Mouse (Mus musculus): ENCODE results near the gene Sgca.

Gene Sgca

DNA sequence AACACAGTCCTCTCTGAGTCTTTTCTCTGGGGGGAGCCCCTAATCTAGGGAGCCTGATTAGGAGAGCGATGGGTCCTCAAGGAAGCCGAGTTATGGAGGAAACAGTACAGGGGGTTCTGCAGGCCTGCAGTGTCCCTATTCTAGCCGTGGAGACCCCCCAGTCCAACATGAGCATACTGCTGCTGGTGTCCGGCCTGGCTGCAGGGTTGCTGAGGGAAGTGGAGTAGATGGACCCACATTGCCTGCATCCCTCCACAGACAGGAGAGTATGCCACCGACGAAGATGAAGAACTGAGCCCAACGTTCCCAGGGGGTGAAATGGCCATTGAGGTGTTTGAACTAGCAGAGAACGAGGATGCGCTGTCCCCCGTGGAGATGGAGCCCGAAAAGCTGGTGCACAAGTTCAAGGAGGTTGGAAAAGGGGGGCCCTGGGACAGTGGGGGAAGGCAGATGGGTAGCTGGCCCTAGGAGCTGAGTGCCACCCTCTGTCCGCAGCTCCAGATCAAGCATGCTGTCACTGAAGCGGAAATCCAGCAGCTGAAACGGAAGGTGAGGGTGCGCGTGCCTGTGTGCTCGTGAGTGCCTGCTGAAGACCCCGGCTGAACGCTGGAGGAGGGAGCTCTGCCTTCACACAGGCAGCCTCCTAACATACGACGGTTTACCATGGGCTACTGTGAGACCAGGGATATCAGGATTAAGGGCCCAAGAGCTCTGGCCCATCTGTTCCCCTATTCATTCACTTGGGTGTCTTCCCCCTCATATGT, 25.6 kb upstream of the Sgca start:
- no peak for DNase-seq

DNA sequence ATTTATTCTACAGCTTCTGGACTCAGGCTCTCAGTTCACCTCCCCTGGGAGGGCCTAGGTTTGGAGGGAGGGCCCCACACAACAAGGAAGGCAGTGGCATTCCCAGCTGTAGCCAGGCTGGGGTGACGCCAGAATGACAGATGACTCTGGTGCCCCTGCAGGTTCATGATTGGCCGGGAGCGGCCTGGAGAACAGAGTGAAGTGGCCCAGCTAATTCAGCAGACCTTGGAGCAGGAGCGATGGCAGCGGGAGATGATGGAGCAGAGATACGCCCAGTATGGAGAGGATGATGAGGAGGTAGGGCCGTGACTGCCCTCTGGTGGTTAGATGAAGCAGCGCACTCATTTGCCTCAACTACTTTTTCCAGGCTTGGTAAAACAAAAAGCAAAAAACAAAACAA, 24.9 kb upstream of the Sgca start:
- peak; percentile 86 for DNase-seq

DNA sequence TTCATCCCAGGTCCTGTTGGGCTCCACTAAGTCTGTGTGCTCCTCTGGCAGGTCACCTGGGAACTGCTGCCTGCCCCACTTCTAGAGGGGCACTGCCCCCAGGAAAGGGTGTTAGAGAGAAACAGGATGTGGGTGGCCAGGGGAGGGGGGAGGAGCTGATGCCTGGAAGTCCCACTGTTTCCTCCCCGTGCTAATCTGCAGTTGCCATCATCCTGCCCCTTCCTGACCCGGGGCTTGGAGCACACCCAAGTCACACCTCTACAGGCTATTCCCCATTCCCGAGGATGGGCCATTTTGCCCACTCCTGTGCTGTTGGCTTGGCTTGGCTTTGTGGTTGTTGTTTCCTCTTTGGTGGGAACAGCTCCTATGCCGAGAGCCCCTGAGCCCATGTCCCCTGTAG, 24.4 kb upstream of the Sgca start:
- no peak for DNase-seq

DNA sequence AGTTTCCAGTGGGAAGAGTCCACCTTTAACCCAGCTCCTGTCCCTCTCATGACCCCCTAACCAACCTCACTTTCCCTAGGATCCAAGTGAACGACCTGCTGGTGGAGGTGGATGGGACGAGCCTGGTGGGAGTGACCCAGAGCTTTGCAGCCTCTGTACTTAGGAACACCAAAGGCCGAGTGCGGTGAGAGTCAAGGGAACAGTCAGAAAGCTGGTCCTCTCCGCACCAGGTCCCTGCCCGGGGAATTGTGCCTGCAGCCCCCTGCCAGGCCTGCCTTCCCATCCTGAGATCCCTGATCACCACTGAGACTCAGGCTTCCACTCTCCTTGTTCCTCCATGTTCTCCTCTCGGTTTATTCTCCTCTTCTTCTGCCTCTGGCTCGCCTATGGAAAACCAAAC, 24.0 kb upstream of the Sgca start:
- no peak for DNase-seq

DNA sequence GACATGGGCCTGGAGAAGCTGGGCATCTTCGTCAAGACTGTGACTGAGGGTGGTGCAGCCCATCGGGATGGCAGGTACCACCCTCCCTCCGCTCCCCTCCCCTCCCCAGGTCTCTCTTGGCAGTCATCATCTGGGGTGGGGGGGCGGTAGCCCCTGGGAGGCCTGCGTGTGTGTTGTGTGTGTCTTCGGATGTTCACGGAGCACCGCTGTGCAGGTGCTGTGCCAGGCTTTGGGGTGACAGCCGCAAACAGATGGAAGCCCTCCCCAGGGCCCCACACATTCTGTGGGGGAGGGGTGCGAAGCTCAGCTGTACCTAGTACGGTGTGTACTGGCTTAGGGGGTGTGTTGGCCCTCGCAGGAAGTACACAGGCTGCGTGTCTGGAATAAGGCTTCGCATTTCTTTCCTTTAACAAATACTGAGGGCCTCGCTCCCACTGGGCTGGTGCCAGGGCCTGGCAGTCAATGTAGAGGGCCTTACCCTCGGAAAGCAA, 22.0 kb upstream of the Sgca start:
- no peak for DNase-seq

DNA sequence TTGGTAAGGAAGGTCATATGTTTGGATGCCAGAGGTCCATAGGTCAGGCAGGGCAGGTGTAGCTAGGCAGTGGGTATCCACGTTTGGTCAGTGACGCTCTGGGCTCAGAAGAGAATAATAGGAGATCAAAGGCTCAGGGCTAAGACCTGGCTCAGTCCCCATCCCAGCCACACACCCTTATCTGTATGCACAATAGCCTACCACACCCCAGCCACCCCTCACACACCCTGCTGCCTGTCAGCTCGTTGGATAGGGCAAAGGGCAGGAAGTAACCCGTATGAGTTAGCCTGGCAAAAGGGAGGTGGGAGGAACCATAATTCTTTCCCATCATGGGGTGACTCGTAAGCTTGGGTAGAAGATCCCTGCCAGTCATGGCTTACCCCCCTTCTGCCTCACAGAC, 21.5 kb upstream of the Sgca start:
- DNase-seq = no peak

DNA sequence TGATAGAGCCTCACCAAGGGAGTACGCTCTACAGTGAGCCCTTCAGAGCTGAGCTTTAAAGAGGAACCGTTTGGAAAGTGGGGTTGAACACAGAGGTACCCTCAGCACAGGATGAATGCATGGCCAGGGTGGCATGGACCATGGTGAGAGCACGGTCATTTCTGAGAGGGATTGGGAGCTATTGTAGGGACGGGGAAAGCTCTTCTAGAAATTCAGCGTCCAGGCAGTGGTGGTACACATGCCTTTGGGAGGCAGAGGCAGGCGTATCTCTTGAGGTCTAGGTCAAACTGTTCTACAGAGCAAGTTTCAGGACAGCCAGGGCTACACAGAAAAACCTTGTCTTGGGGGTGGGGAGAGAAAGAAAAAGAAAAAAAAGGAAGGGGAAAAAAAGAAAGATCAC, 20.9 kb upstream of the Sgca start:
- no peak for DNase-seq

DNA sequence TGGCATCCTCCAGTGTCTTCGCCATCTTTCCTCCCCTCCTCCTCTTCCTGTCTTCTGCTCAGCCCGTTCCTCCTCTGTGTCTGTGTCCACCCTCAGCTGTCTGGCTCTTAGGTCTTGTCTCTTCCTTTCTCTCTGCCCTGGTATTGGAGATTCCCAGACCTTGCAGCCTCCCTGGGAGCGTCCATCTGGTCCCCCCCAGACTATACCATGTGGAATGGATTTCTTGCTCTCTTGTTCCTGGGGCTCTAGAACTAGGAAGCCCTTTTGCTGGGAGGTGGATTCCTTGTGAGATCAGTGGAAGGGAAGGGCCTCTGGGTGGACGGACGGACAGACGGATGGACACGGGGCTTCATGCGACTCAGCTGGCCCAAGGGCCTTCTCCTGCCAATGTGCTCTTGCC, 20.0 kb upstream of the Sgca start:
- DNase-seq = no peak

DNA sequence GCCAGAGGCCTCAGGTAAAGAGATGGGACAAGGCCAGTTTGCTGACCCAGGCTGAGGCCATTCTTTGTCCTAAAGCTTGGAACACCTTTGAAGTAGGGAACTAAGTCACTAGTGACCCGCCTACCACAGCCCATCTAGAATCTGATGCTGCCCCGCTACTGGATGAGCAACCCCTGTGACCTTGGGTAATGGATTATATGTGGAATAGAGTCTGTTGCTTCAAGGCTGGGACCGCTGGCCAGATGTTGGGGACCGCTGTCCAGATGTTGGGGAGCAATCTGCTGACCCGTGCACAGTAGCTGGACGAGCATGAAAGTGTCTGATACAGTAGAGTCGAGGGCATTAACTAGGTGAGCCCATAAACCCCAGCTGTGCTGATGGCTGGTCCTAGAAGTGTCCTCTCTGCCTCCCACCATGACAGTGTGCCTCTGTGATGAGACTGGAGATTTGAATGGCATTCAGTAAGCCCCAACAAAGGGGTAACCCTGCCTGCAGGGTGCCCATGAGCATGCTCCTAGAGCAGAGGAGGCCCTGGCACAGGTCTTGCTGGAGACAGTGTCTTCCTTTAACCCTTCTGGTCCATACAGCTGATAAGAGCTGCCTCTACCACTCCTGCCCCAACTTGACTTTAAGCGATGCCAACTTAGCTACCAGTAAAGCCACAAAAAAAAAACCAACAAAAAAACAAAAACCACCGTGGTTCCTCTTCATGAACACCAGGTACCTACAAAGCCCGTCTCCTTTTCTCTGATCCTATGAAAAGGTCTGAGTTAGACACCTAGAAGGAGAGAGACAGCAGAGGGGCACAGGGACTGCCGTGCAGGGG, 19.0 kb upstream of the Sgca start:
- no peak for DNase-seq

DNA sequence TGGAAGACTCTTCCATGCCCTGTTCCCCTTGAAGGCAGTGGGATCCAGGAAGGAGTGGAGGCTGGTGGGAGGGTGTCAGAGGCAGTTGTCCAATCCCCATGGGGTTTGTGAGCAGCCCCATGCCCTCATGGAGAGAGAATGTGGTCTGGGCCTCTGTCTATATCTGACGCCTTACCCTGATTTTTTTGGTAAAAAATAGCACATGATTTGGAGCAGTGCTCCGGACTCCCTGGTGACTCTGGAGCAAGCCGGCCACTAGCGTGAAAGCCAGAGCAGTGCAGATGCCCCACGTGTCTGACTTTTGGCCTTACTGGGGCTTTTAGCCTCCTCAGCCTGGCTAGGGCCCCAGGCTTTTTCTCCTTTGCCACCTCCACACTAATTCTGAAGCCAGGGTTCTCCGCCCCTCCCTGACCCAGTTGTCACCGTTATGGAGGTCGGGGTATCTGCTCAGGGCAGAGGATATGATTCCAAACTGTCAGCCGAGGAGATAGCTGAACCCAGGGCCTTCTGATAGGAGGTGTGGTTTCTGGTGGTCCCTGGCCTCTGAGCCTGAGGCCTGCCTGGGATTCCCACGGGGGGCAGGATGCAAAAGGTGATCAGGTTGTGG, 18.2 kb upstream of the Sgca start:
- no peak for DNase-seq

DNA sequence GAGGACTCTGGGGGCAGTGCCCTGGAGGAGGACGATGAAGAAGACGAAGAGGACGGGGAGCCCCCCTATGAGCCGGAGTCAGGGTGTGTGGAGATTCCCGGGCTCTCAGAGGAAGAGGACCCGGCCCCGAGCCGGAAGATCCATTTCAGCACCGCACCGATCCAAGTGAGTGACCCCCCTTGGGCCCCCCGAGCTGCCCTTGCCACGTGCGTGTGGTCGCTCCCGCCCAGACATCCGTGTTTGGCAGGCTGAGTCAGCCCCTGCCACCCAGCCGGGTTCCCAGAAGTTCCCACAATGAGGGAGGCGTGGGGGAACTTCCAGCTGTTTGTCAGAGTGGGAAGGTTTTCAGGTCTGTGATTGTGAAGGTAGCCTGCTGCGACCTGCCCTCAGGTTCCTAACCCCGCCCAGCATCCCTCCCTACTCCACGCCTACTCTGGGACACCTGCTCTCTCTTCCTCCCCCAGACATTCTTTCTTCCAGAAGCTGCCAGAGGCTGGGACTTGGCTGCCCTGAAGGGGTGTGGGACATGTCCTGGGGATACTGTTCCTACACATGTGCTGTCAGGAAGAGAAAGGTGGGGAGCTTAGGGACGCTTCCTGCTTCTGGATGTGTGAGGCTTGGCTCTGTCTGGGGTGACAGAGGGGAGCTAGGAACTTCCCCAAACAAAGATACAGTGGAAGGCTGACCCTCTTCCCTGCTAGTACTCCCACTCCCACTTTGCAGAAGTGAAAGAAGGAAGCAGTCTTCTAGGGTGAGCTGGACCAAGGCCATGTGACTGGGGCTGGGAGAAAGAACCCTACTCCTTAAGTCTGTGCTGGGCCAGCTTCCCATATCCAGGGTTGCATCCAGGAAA, 16.9 kb upstream of the Sgca start:
- peak; percentile 56 for DNase-seq

DNA sequence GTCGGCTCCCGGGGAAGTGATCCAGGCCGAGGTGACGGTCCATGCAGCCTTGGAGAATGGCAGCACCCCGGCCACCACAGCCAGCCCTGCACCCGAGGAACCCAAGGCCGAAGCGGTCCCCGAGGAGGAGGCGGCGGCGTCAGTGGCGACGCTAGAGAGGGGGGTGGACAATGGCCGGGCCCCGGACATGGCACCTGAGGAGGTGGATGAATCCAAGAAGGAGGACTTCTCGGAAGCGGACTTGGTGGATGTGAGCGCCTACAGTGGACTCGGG, 16.3 kb upstream of the Sgca start:
- no peak for DNase-seq

DNA sequence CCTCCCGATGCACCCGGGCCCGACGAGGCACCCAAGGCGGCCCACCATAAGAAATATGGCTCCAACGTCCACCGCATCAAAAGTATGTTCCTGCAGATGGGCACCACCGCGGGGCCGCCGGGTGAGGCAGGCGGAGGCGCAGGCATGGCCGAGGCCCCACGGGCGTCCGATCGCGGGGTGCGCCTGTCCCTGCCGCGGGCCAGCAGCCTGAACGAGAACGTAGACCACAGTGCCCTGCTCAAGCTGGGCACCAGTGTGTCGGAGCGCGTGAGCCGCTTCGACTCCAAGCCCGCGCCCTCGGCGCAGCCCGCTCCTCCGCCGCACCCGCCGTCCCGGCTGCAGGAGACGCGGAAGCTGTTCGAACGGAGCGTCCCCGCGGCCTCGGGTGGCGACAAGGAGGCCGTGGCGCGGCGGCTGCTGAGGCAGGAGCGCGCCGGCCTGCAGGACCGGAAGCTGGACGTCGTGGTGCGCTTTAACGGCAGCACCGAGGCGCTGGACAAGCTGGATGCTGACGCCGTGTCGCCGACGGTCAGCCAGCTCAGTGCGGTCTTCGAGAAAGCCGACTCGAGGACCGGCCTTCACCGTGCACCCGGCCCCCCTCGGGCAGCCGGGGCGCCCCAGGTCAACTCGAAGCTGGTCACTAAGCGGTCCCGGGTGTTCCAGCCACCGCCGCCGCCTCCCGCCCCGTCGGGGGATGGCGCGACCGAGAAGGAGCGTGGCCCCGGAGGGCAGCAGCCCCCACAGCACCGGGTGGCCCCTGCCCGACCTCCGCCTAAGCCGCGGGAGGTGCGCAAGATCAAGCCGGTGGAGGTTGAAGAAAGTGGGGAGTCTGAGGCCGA, 15.7 kb upstream of the Sgca start:
- DNase-seq = peak; percentile 74

DNA sequence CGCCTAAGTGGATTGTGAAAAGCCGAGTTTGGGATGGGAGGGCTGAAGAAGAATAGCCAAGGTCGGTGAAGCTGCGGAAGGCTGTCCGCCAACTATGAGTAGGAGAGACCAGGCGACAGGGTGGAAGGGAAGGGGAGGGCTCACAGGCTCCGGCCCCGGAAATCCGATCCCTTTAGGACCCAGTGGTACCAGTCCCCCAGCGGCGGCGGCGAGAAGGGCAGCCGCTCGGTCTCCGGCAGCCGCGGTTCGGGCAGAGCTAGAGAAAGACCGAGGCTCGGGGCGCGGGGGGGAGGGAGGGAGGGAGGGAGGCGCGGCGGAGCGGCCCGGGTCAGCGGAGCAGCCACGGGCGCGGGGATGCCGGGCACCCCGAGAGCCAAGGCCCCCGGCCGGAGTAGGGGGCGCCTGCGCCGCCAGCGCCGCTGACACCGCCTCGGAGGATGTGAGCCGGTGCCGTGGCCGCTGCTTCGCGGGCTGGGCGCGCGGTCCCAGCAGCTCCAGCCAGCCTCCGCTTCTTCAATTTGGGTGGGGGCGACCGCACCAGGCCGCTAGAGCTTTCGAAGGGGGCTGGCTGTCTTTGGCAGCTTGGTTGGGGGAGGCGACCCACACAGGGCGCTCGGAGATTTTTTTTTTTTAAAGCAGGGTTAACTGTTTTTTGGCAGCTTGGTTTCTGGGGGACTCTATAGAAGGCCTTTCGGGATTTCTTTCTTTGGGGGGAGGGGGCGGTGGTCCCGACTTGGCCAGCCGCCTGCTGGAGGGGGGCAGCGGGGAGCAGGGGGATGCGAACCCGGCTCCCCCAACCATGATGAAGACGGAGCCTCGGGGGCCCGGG, 14.8 kb upstream of the Sgca start, which contains the start of gene Ppp1r9b:
TSS of gene Ppp1r9b (plus strand) at position 287 of the 829 bp plus-strand sequence.
- DNase-seq = peak; percentile 94

DNA sequence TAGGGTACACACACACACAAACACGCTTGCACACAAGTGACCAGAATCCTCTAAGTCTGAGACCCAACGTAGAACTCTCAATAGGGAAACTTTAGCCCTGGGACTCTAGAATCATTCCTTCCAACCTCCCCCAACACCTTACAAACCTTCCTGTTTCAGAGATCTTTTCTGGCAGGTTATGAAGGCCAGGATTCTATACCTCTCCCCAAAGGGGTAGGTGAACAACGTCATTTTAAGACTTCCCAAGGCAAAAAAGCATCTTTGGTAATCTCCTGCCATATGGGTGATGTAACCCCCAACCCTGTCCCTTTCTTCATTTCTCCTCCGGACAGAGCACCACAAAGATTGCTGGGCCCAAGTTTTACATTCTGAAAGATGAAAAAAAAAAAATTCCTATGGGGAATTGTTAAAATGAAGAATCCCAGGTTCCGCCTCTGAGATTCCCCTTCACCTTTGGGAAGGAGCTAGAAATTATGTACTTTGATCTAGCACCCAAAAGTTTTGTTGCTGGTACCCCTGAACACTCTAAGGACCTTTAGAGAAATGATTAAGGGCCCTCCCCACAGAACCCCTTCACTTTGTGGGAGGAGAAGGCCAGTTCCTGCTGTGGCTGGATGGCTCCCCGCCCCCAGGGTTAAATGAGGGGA, 14.1 kb upstream of the Sgca start:
- DNase-seq = no peak

DNA sequence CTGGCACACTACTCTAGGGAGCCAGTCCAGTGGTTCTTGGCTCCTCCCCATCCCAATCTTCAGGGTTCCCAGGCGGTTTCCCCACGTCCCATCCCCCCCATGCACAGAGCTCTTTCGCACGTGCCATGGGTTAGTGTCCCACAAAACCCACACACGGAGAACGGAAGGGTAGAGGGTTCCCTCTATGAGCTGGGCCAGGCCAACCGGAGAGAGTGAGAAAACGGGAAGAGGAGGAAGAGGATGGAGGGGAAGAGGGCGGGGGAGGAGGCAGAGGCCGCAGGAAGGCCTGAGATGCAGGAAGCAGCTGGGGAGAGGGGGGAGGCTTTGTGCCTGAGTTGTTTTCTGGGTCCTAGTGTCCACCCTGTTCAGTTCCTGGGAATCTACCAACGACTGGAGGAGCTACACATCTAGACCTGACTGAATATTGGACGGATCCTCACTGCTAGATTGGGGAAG, 13.5 kb upstream of the Sgca start:
- DNase-seq = peak; percentile 95

DNA sequence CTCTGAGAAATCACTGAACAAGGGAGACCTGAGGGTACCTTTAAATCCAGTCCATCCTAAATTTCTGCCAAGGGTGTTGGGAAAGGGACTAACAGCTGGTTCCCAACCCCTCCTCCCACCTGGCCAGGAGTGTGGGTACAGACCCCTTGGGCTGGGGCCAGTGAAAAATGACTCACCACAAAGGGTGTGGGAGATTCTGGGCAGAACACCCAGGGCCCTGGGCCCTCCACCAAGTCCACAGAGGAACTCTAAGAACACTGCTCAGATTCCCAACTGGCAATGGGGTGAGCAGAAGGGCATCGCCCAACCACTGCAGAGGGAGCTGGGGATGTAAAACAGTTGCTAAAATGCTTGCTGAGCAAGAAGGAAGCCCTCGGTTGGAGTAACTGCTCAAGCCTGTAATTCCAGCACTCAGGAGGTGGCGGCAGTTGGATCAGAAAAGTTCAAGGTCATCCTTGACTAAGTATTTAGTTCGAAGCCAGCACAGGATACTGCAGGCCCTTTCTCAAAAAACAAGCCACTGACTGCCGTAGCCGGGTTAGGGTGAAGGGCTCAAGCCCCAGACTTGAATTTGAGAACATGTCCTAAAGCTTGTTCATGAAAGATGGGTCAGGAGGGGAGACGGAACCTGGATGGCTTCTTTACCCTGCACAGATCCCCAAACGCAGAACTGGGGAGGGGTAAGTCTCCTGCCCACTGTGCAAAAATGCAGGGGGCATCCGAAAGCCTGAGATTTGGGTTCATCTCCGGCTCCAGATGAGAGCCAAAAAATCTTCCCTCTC, 12.8 kb upstream of the Sgca start:
- no peak for DNase-seq

DNA sequence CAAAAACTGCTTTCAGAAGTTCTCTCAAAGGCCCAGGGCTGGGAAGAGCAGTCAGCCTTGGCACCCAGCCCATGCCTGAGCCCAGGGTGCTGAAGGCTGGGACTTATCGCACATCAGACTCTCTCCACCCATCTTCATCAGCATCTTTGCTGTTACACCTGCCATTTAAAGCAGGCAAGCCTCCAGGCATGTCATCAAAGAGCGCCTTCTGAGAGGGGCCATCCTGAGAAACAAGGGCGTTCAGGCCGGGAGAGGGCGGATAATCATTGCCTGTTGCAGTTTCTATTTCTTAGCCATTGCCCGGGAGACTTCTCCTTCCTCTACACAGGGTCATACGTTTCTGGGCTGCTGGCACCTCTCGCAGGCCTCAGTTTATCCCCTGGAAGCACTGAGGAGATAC, 11.7 kb upstream of the Sgca start:
- no peak for DNase-seq

DNA sequence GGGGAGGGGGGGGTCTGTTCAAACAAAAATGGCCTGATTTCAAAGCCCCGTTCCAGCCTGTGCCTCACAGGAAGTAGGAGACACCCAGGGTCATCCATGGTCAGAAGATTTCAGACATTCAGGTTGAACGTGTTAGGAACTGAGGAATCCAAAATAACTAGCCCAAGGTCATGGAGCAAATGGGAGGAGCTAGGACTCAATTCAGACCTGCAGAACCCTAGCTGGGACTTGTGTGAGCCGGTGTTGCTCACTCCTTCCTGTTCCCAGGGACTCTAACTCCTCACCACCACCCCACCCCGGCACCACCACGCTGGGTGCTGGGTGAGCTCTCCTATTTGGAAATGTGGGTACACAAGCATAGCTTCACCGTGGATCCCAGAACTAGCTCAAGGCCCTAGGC, 11.2 kb upstream of the Sgca start:
- DNase-seq = no peak

DNA sequence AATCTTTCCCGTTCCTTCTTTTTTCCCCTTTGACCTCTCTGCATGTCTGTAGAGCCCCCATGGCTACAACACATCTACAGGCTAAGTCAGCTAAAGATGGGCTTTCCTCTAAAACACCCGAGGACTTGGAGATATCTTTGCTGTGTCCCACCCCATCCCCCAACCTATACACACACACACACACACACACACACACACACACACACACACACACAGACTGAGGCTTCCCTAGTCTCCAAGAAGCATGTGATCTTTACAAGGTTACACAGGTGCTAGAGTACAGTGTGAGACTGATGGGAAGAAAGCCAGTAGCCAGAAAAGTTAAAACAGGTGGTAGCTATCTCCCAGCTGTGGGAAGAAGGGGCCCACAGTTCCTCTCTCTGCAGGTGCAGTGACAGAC, 10.3 kb upstream of the Sgca start:
- DNase-seq = no peak

Data from embryo, embryonic 11 days (tissue).